ENCODE assay signal across 25 mouse cellular contexts in genomic region chr9:51032785-51033529, GRCm38 (mm10). TPM values are rescaled to one million over a fixed set of nuclear protein-coding genes. Genes with fewer than 3 reads are reported as not detected.
"Had no signal": no experiment of that assay in that cellular context is flagged by ENCODE, and none has a peak within 500 bp of the region (broad histone marks: within the 10 kb centered on the region; RNA-seq: fewer than 3 reads in every experiment).

No protein-coding gene starts in this region.

- DNase-seq: kidney, postnatal 25 days; layer of hippocampus, adult 9-11 months; liver, embryonic 13.5 days; lung, adult 2 months; retina, postnatal 1 day; right cerebral cortex, postnatal 25 days; thymus, adult 2 months; thymus, postnatal 14 days; thymus, postnatal 4 days had no signal

- H3K27me3 ChIP-seq: liver, embryonic 13.5 days; midbrain, embryonic 12.5 days; neural tube, embryonic 13.5 days had no signal

- H3K9ac ChIP-seq: liver, embryonic 13.5 days; midbrain, embryonic 12.5 days; neural tube, embryonic 13.5 days had no signal

- H3K4me3 ChIP-seq: layer of hippocampus, adult 2 months; liver, embryonic 13.5 days; midbrain, embryonic 12.5 days; myocyte; neural tube, embryonic 13.5 days had no signal

- H3K9me3 ChIP-seq: liver, embryonic 13.5 days; midbrain, embryonic 12.5 days; neural tube, embryonic 13.5 days had no signal

- H3K4me1 ChIP-seq: liver, embryonic 13.5 days; midbrain, embryonic 12.5 days; neural tube, embryonic 13.5 days had no signal

- H3K36me3 ChIP-seq: liver, embryonic 13.5 days; midbrain, embryonic 12.5 days; neural tube, embryonic 13.5 days had no signal

- H3K4me2 ChIP-seq: liver, embryonic 13.5 days; midbrain, embryonic 12.5 days; neural tube, embryonic 13.5 days had no signal

- ATAC-seq: midbrain, embryonic 16.5 days had no signal

- H3K27ac ChIP-seq: kidney, postnatal 0 days; layer of hippocampus, adult 2 months; liver, embryonic 13.5 days; macrophage; midbrain, embryonic 12.5 days; neural tube, embryonic 13.5 days; stomach, postnatal 0 days had no signal

RNA-seq across cellular contexts. Expression of gene Btg4, which starts 27.7 kb away (rescaled TPM):
- polyA plus RNA-seq: kidney, embryonic 14.5 days; kidney, postnatal 0 days; large intestine, adult 2 months; limb, embryonic 11.5 days; limb, embryonic 14.5 days; liver, adult 2 months; liver, embryonic 13.5 days; liver, embryonic 16.5 days; macrophage; midbrain, embryonic 12.5 days; midbrain, embryonic 16.5 days; neural tube, embryonic 13.5 days; spleen, adult 2 months; stomach, embryonic 14.5 days; stomach, postnatal 0 days; thymus, adult 2 months had no signal
